Mouse (Mus musculus): ENCODE results near the gene Batf2.
"Not testable (repeated sequence)": the region's sequence is repeated elsewhere in the genome, so short reads cannot be mapped to it uniquely, and the experiment has no call there.

The Batf2 gene

GRCm38 (mm10) chr19:6132171-6132827, 8.5 kb upstream of the Batf2 start:
- DNase-seq (ENCODE audit: low read depth, low spot score): no peak

- not testable (repeated sequence) for DNase-seq (ENCODE audit: low read depth, low spot score)
Observed at GRCm38 (mm10) chr19:6133197-6133596, 7.6 kb upstream of the Batf2 start.

- no peak for DNase-seq (ENCODE audit: low read depth, low spot score)
Observed at GRCm38 (mm10) chr19:6136397-6136796, 4.4 kb upstream of the Batf2 start.

- DNase-seq (ENCODE audit: low read depth, low spot score): no peak
Observed at GRCm38 (mm10) chr19:6139701-6140100, 1.1 kb upstream of the Batf2 start.

GRCm38 (mm10) chr19:6140374-6140677, 457 bp upstream of the Batf2 start:
- no peak for DNase-seq (ENCODE audit: low read depth, low spot score)

- peak; percentile 82 for DNase-seq (ENCODE audit: low read depth, low spot score)
Observed at GRCm38 (mm10) chr19:6141394-6141749, 589 bp downstream of the Batf2 start, which contains the start of gene Arl2. Gene Arl2, minus strand, starts transcription at chr19:6141548.

- no peak for DNase-seq (ENCODE audit: low read depth, low spot score)
Observed at GRCm38 (mm10) chr19:6144842-6145241, 4.1 kb downstream of the Batf2 start.

GRCm38 (mm10) chr19:6155174-6155573, 14.4 kb downstream of the Batf2 start:
- DNase-seq (ENCODE audit: low read depth, low spot score): no peak

- no peak for DNase-seq (ENCODE audit: low read depth, low spot score)
Observed at GRCm38 (mm10) chr19:6156372-6156771, 15.6 kb downstream of the Batf2 start.

GRCm38 (mm10) chr19:6157220-6157619, 16.4 kb downstream of the Batf2 start:
- DNase-seq (ENCODE audit: low read depth, low spot score): no peak

- no peak for DNase-seq (ENCODE audit: low read depth, low spot score)
Observed at GRCm38 (mm10) chr19:6163872-6164547, 23.2 kb downstream of the Batf2 start.

GRCm38 (mm10) chr19:6166750-6167149, 26.0 kb downstream of the Batf2 start:
- DNase-seq (ENCODE audit: low read depth, low spot score): no peak

- no peak for DNase-seq (ENCODE audit: low read depth, low spot score)
Observed at GRCm38 (mm10) chr19:6171215-6171614, 30.4 kb downstream of the Batf2 start.

GRCm38 (mm10) chr19:6174771-6175170, 34.0 kb downstream of the Batf2 start:
- DNase-seq (ENCODE audit: low read depth, low spot score): no peak

- DNase-seq (ENCODE audit: low read depth, low spot score): no peak
Observed at GRCm38 (mm10) chr19:6178775-6179174, 38.0 kb downstream of the Batf2 start.

- no peak for DNase-seq (ENCODE audit: low read depth, low spot score)
Observed at GRCm38 (mm10) chr19:6181629-6182028, 40.8 kb downstream of the Batf2 start.

GRCm38 (mm10) chr19:6182534-6182933, 41.8 kb downstream of the Batf2 start:
- peak; percentile 27 for DNase-seq (ENCODE audit: low read depth, low spot score)

GRCm38 (mm10) chr19:6184131-6184530, 43.3 kb downstream of the Batf2 start, which contains the start of gene Majin:
Gene Majin, plus strand, starts transcription at chr19:6184388.
- DNase-seq (ENCODE audit: low read depth, low spot score): no peak

- DNase-seq (ENCODE audit: low read depth, low spot score): no peak
Observed at GRCm38 (mm10) chr19:6204265-6204664, 63.5 kb downstream of the Batf2 start.

GRCm38 (mm10) chr19:6206716-6207115, 65.9 kb downstream of the Batf2 start:
- DNase-seq (ENCODE audit: low read depth, low spot score): no peak

- no peak for DNase-seq (ENCODE audit: low read depth, low spot score)
Observed at GRCm38 (mm10) chr19:6216046-6216705, 75.4 kb downstream of the Batf2 start.

GRCm38 (mm10) chr19:6218606-6219005, 77.8 kb downstream of the Batf2 start:
- no peak for DNase-seq (ENCODE audit: low read depth, low spot score)
